Mouse (Mus musculus): Measurements from ENCODE around the gene Emc1. TPM values are rescaled to one million over a fixed set of nuclear protein-coding genes. Genes with fewer than 3 reads are reported as not detected.
A peak's percentile ranks its signal among the peaks of the same experiment; 100 is the strongest.
"Not testable (repeated sequence)": the region's sequence is repeated elsewhere in the genome, so short reads cannot be mapped to it uniquely, and the experiment has no call there.

Emc1 gene
- total RNA-seq, 2 experiments from 2014 or later: 28.7 to 32.7 TPM

GRCm38 (mm10) chr4:139352832-139353231 is 445 bp downstream of the Emc1 start:
- DNase-seq (ENCODE audit: low spot score): no peak

- DNase-seq (ENCODE audit: low spot score): no peak
Observed at GRCm38 (mm10) chr4:139357211-139357610, 4.8 kb downstream of the Emc1 start.

GRCm38 (mm10) chr4:139360761-139361548 is 8.6 kb downstream of the Emc1 start:
- no peak for DNase-seq (ENCODE audit: low spot score)

- DNase-seq (ENCODE audit: low spot score): no peak
Observed at GRCm38 (mm10) chr4:139367336-139367735, 14.9 kb downstream of the Emc1 start.

- DNase-seq (ENCODE audit: low spot score): no peak
Observed at GRCm38 (mm10) chr4:139368038-139368437, 15.7 kb downstream of the Emc1 start.

- no peak for DNase-seq (ENCODE audit: low spot score)
Observed at GRCm38 (mm10) chr4:139373130-139373529, 20.7 kb downstream of the Emc1 start.

- no peak for DNase-seq (ENCODE audit: low spot score)
Observed at GRCm38 (mm10) chr4:139373531-139373930, 21.1 kb downstream of the Emc1 start.

GRCm38 (mm10) chr4:139379719-139380118 is 27.3 kb downstream of the Emc1 start:
- no peak for DNase-seq (ENCODE audit: low spot score)

- DNase-seq (ENCODE audit: low spot score): peak; percentile 100
Observed at GRCm38 (mm10) chr4:139380207-139380748, 27.9 kb downstream of the Emc1 start.

- DNase-seq (ENCODE audit: low spot score): no peak
Observed at GRCm38 (mm10) chr4:139380775-139381451, 28.5 kb downstream of the Emc1 start.

- no peak for DNase-seq (ENCODE audit: low spot score)
Observed at GRCm38 (mm10) chr4:139381452-139381845, 29.1 kb downstream of the Emc1 start.

- no peak for DNase-seq (ENCODE audit: low spot score)
Observed at GRCm38 (mm10) chr4:139382231-139382630, 29.8 kb downstream of the Emc1 start.

GRCm38 (mm10) chr4:139385841-139386240 is 33.5 kb downstream of the Emc1 start:
- DNase-seq (ENCODE audit: low spot score): not testable (repeated sequence)

GRCm38 (mm10) chr4:139386869-139387319 is 34.5 kb downstream of the Emc1 start:
- peak; percentile 18 for DNase-seq (ENCODE audit: low spot score)

GRCm38 (mm10) chr4:139389557-139389956 is 37.2 kb downstream of the Emc1 start:
- no peak for DNase-seq (ENCODE audit: low spot score)

- no peak for DNase-seq (ENCODE audit: low spot score)
Observed at GRCm38 (mm10) chr4:139395431-139395830, 43.0 kb downstream of the Emc1 start.

GRCm38 (mm10) chr4:139400487-139400886 is 48.1 kb downstream of the Emc1 start:
- no peak for DNase-seq (ENCODE audit: low spot score)

GRCm38 (mm10) chr4:139403214-139403613 is 50.8 kb downstream of the Emc1 start:
- DNase-seq (ENCODE audit: low spot score): no peak

- DNase-seq (ENCODE audit: low spot score): no peak
Observed at GRCm38 (mm10) chr4:139411351-139411750, 59.0 kb downstream of the Emc1 start.

GRCm38 (mm10) chr4:139417868-139418267 is 65.5 kb downstream of the Emc1 start:
- DNase-seq (ENCODE audit: low spot score): no peak

GRCm38 (mm10) chr4:139421621-139422020 is 69.2 kb downstream of the Emc1 start:
- no peak for DNase-seq (ENCODE audit: low spot score)

- no peak for DNase-seq (ENCODE audit: low spot score)
Observed at GRCm38 (mm10) chr4:139422409-139422808, 70.0 kb downstream of the Emc1 start.

Data from gastrocnemius, adult 18-20 months (tissue).